Mouse (Mus musculus) urinary bladder, postnatal 0 days (tissue): Measurements from ENCODE around the gene Suclg2. TPM values are rescaled to one million over a fixed set of nuclear protein-coding genes. Genes with fewer than 3 reads are reported as not detected.

Experiments used
- polyA plus RNA-seq: library from polyadenylated mRNA; unstranded; fragments of >200 nt; fragmentation: Nextera tagmentation; extraction: Ambion mirVana; gene quantifications from 2 replicates; pipeline ENCODE4 v1.2.1, GENCODE M21; 2015

Suclg2 gene
- polyA plus RNA-seq: 54.1 and 58.8 TPM in 2 replicates

GRCm38 (mm10) chr6:95718031-95718968, at the start of gene Suclg2:
TSS of gene Suclg2 (minus strand) at chr6:95718800.

